Mouse (Mus musculus): ENCODE data around the gene Tkt. TPM values are rescaled to one million over a fixed set of nuclear protein-coding genes. Genes with fewer than 3 reads are reported as not detected.
A peak's percentile ranks its signal among the peaks of the same experiment; 100 is the strongest.

The Tkt gene
- polyA plus RNA-seq, 1 experiment from 2014 or later = 117 TPM

- ATAC-seq (ENCODE audit: insufficient number of reproducible peaks, low FRiP score, low TSS enrichment, low read depth) (no peak), DNase-seq (ENCODE audit: low spot score) (no peak)
- 82% methylated on average over 7 of the region's 7 CpGs for WGBS
- H3K9ac ChIP-seq (ENCODE audit: low read length) = no peak overlapping the region
- H3K9me3 ChIP-seq (ENCODE audit: control insufficient read depth, low read length) = no peaks in the 10 kb centered on the region
- H3K27ac ChIP-seq (replicated peaks; ENCODE audit: low read depth, low read length) = no peak overlapping the region
- no peak overlapping the region for H3K4me3 ChIP-seq (ENCODE audit: low read depth, low read length)
- no peaks in the 10 kb centered on the region for H3K36me3 ChIP-seq (ENCODE audit: control insufficient read depth, insufficient read depth, low read length)
- peaks cover 5% of the 10 kb centered on the region for H3K4me1 ChIP-seq (ENCODE audit: control insufficient read depth, insufficient read depth, low read length)
- no peak overlapping the region for H3K4me2 ChIP-seq (ENCODE audit: low read depth, severe bottlenecking)
- no peaks in the 10 kb centered on the region for H3K27me3 ChIP-seq (ENCODE audit: control insufficient read depth, insufficient read depth, low read length)
Measured at GRCm38 (mm10) chr14:30622130-30622529, 74.0 kb downstream of the Tkt start.

DNA sequence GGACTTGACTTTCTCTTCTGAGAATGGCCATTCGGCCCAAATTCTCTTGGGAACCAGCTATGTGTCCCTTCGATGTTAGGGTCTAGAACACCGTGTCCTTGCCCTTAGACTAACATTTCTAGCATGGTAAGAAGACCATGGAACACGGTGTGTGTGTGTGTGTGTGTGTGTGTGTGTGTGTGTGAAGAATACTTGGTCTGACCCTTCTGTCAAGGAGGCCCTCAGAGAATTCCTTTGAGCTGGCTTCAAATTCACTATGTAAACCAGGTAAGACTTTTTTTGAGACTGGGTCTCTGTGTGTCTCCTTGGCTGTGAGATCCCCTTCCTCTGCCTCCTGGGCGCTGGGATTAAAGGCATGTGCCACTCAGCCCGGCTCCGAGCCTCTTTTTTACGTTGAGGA, 74.4 kb downstream of the Tkt start:
- no peaks in the 10 kb centered on the region for H3K36me3 ChIP-seq (ENCODE audit: control insufficient read depth, insufficient read depth, low read length)
- H3K9ac ChIP-seq (ENCODE audit: low read length) = no peak overlapping the region
- ATAC-seq (ENCODE audit: insufficient number of reproducible peaks, low FRiP score, low TSS enrichment, low read depth) = no peak
- no peak overlapping the region for H3K4me2 ChIP-seq (ENCODE audit: low read depth, severe bottlenecking)
- 90% methylated on average over 8 of the region's 8 CpGs for WGBS
- no peaks in the 10 kb centered on the region for H3K9me3 ChIP-seq (ENCODE audit: control insufficient read depth, low read length)
- no peak for DNase-seq (ENCODE audit: low spot score)
- no peak overlapping the region for H3K27ac ChIP-seq (replicated peaks; ENCODE audit: low read depth, low read length)
- H3K27me3 ChIP-seq (ENCODE audit: control insufficient read depth, insufficient read depth, low read length) = no peaks in the 10 kb centered on the region
- H3K4me1 ChIP-seq (ENCODE audit: control insufficient read depth, insufficient read depth, low read length) = peaks cover 5% of the 10 kb centered on the region
- H3K4me3 ChIP-seq (ENCODE audit: low read depth, low read length) = no peak overlapping the region

Small RNA genes within 50 kb of the gene (microRNA-seq; reads per million reads assigned to microRNA genes)
- 4.9 reads per million, percentile 10 among the genes with 10 or more reads in this experiment for gene Mir3076

Other genes with a start within 250 kb of the Tkt start
- 37.7 and 44.7 TPM in 2 replicates for gene Dcp1a, start 68.8 kb upstream of the Tkt start, polyA plus RNA-seq (2014; fragmentation: Nextera tagmentation; extraction: Ambion mirVana)
- gene Cacna1d, start 56.9 kb upstream of the Tkt start, polyA plus RNA-seq (2014; fragmentation: Nextera tagmentation; extraction: Ambion mirVana) = 2.1 and 2.2 TPM in 2 replicates
- 35.7 and 36.8 TPM in 2 replicates for gene Prkcd, start 77.9 kb downstream of the Tkt start, polyA plus RNA-seq (2014; fragmentation: Nextera tagmentation; extraction: Ambion mirVana)
- 17.5 and 19.0 TPM in 2 replicates for gene Rft1, start 106.0 kb downstream of the Tkt start, polyA plus RNA-seq (2014; fragmentation: Nextera tagmentation; extraction: Ambion mirVana)
- 19.8 and 19.9 TPM in 2 replicates for gene Sfmbt1, start 166.5 kb downstream of the Tkt start, polyA plus RNA-seq (2014; fragmentation: Nextera tagmentation; extraction: Ambion mirVana)

Measured in limb, embryonic 11.5 days (tissue).